Mouse (Mus musculus) heart, postnatal 25 days (tissue): Measurements from ENCODE around the gene Dtd1. TPM values are rescaled to one million over a fixed set of nuclear protein-coding genes. Genes with fewer than 3 reads are reported as not detected.

ENCODE experiments used
- DNase-seq: peaks from one replicate; pipeline ENCODE4 v3.0.0; 2022; ENCODE audit warnings: low spot score
- intact Hi-C: fragments of 180-260 bp; cut with DNase I; formaldehyde crosslinking; loops from one replicate; pipeline ENCODE4 v1.15.1; 2025
- total RNA-seq, 2 experiments: library from RNA; stranded (reverse); gene quantifications; 2 replicates each; pipeline ENCODE4 v1.2.3; 2021

Dtd1 gene
- total RNA-seq, 2 experiments from 2014 or later = 10.9 to 11.2 TPM

DNA sequence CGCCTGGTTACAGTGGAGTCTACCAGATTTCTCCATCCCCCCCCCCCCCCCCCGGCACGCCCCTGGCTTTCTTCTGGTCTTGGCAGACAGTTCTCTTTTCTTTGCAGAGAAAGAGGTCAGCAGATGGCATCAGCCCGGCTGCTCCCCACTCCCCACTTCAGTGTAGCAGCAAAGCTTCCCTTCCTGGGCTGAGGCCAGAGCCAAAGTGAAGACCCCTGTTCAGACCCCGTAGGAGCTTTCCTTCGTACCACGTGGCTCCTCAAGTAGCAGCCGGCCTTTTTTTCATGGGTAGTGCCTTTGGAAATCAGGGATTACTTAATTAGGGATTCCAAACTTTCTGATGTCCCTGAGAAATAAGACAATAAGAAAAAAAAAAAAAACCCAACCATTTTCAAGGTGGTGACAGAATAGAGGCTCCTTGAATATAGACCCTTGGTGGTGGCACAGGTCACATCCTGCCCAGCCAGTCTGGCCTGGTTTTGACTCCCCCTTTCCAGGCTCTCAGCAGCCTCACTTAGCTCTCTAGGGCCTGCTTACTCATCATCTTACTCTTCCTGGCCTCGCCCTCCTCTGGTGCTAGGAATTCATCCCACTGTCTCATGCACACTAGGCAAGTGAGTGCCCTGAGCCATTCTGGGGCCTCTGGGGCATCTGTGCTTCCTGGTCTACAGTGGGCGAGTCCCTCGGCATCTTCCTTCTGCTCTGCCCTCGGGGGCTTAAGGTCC, 38.1 kb downstream of the Dtd1 start:
- intact Hi-C loops = loop anchor here (2.0 to 10.0 kb wide), 3 partner anchors 231 to 951 kb away; no protein-coding TSS in a partner anchor
- DNase-seq = no peak

DNA sequence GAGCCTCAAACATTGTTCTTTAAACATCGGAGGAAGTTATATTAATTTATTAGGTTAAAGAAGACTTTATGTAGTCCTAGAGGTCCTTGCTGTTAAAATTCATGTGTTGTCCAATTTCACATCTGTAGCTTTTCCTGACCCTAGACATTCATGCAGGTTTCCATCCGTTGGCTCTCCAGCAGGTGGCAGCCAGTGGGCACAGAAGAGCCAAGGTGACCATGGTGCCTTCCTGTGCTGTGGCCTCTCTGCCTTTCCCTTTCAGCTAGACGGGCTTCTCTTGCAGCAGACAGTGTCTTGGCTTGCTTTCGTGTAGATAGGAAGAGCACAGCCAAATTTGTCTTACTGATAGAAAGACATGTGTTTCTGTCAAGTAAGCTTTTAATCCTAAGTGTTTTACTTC, 39.0 kb downstream of the Dtd1 start:
- intact Hi-C loops = loop anchor here (2.0 to 10.0 kb wide), 3 partner anchors 230 to 950 kb away; no protein-coding TSS in a partner anchor
- DNase-seq = no peak

DNA sequence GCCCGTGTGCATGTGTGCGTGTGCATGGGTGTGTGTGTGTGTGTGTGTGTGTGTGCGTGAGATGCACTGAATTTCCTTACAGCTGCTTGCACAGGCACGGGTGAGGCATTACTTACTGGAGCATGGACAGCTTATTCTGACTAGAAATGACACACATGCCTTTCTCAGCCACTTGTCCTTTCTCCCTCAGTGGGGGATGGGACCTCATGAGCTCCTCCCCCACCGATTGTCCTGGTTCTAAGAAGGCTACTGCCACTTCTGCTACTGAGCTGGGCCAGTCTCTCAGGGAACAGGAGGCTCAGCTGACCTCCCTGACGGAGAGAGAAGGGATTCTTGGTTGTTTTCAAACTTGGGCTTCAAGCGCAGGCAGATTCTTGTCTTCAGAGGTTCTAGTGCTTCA, 40.4 kb downstream of the Dtd1 start:
- intact Hi-C loops = no loop called here
- no peak for DNase-seq

DNA sequence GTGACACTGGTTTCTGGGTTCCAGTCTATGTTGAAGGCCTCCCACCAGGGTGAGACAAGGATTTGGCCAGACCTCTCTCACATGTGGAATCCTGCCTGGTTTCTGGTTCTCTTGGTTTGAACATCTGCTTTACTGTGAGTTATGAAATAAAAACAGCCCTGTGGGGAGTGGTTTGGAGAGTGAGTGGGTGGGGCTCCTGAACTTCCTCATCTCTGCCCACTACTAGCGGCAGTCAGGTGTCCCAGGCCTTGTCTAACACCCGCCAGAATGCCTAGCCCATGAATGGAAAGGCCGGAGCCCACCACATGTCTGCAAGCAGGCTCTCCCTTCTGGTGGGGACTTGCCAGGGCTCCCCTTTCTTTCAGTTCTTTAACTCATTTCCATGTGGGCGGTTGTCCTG, 42.3 kb downstream of the Dtd1 start:
- peak; percentile 4 for DNase-seq
- intact Hi-C loops = no loop called here

DNA sequence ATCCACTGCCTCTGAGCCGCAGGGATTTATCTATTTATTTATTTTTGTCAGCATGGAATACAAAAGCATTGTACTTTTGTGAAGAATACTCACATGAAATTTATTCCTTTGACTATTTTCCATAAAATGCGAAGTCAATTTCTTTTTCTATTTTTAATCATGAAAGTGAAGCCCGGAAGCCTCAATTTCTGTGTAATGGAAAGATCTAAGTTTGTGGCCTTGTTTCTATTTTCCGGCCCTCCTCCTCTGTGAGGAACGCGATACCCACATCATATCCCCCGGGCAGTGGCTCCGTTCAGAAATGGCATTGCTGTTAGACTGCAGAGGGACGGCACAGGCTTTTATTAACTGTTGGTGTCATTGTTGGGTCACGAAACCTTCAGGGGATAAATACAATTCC, 46.7 kb downstream of the Dtd1 start:
- DNase-seq = no peak
- intact Hi-C loops = no loop called here

DNA sequence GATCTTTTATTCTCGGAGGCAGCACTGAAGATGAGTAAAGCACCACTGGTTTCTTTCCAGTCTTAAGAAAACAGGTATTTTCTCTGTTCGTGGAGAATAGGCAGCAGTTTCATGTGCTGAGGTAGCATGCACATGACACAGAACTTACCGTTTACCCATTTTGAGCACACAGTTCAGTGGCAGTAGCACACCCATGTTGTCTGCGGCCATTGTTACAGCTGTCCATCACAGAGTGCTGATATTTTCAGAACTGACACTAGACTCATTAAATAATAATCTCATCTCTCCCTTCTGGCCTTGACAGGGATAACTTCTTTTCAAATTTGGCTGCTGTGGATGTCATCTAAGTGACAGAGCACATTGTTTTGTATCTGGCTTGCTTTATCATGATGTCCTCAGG, 47.5 kb downstream of the Dtd1 start:
- no peak for DNase-seq

DNA sequence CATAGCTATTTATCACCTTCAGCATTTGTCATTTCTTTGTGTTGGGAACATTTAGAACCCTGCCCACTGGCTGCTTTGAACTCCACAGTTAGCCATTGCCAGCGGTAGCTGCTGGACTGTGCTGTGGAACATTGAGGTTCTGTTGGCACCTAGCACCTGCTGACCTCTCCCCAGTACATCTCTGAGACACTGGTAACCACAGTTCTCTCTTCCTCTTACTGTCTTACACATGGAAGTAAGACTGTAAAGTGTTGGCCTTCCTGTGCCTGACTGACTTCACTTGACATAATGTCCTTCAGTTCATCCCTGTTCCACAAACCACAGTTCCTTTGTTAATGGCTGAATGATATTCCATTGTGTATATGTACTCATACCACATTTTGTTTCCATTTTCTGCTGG, 50.3 kb downstream of the Dtd1 start:
- no peak for DNase-seq
- intact Hi-C loops = no loop called here

More for the DNA sequence above, 47.5 kb downstream of the Dtd1 start:
- intact Hi-C loops = no loop called here

DNA sequence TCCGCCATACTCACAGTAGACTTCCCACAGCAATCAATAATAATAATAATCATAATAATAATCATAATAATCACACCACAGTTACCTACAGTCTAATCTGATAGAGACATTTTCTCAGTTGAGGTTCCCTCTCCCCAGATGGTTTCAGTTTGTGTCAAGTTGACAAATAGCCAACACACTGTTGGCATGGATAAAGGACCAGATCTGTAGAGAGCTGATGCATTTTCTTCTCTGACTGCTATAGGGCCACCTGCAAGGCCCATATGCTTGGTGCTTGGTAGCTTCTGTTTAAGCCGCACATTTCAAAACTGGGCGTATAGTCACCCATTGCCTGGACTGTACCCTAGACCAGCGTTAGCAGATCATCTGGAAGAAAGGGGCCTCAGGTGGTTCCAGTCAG, 53.1 kb downstream of the Dtd1 start:
- intact Hi-C loops = no loop called here
- DNase-seq = no peak

DNA sequence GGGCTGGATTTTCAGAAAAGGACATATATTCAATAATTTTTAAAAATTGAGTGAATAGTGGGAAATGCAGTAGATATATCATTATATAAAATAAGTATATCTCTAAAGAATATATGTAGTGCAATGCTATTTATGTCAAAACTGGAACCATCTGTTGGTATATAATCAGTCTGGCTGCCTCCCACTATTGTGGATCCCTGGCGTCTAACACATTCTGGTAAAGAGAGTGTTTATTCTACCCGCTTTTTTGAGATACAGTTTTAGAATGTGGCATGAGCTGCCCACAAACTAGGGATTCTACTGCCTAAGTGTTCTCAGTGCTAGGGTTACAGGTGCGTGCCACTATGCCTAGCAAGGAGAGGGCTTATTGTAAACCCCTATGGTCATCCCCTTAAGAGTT, 55.6 kb downstream of the Dtd1 start:
- intact Hi-C loops = no loop called here

DNA sequence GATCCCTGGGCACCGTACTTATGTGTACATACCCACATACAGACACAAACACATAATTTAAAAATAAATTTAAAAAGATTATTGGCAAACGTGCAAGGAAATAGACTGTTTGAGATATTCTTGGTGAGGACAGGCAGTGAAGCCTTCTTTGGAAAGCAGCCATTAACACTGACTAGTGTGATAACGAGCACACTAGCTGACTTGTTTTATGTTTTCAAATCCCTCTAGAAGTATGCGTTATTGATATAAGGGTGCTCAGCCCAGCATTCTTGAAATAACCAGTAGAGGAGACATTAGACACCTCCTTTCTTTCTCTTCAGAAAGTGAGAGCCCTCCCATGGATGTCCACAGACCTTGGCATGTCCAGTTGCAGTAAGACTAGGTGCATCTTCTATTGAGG, 68.8 kb downstream of the Dtd1 start:
- intact Hi-C loops = no loop called here
- DNase-seq = no peak

More for the DNA sequence above, 55.6 kb downstream of the Dtd1 start:
- DNase-seq = no peak

DNA sequence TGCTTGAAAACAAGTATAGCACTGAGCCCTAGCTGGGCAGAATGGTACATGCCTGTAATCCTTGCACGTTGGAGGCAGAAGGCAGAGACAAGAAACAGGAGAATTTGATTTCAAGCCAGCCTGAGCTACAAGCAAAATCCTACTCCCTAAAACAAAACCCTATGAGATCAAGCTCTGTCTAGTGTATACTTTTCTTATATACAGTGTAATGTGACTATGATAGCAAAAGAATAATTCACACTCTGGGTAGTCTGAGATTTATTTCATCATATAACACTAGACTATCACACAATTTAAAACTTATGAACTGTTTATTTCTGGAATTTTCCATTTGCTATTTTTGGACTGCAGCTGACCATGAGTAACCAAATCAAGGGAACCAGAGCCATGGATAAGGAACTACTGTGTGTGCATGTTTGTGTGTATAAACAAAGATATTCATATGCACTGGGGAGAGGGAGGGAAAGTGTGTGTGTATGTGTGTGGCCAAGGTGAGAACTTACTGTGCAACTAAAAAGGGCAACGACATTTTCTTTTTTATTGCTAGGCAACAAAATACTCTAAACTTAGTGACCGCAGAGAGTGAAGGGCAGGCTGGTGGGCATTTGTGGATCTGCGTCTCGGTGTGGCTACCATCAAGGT, 70.7 kb downstream of the Dtd1 start:
- no peak for DNase-seq
- intact Hi-C loops = no loop called here

DNA sequence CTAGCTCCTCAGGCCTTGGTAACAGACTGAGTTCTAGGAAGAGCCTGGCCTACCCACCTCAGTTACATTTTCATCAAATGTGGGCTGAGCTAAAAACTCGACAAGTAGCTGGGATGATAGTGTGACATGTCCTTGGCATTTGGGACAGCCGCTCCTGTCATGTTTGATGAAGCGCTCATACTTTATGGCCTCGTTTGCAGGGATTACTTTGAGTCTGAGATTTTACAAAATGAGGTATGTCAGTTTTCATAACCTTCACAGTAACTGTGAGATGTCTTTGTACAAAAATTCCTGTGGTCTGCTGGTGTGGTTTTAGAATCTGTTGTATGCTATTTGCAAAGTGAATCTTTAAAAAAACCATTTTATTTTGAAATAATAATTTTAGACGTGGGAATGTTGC, 72.7 kb downstream of the Dtd1 start:
- intact Hi-C loops = no loop called here
- no peak for DNase-seq

DNA sequence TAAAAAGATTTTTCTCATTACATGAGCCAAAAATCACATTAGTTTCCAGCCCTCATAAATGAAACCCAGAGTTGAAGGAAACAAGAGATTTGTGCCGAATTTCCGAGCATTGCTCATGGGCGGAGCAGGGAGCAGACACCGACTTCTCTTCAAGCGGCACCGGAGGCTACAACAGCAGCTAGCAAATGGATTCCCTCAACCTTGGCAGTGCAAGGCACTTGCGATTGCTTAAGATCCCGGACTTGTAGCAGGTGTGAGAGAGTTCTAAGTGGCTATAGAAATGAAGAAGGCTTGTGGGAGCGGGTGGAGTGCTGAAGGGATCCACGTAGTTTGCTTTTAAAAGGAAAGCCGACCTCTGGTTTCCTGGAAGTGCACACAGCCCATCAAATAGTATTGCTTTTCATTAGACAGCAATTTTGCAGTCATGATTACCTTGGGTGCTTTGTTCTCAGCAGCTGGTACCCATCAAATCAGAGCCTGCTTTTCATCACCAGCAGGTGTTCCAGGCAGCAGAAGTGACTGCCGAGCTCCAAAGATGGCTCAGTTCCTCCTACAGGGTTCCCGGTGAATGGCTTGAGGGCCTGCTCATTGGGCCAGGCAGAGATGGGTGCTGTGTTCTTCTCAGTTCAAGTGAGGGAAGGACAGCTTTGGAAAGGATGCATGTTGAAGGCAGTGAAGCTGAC, 77.0 kb downstream of the Dtd1 start:
- intact Hi-C loops = no loop called here
- no peak for DNase-seq

DNA sequence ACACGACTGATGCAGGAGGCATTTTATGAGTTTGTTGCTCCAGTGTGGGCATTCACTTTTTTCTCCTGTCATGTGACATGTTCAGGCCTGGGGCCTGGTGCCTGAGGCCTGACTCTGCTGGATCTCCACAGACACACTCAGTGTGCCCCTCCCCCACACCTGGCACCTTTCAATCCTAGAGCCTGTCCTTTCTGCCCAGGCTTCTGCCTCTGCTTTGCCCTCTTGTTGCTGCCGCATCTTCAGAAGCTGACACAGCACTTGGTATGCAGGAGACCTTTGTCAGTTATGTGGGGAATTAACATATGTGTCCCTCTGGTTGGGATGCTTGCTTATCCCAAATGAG, 77.5 kb downstream of the Dtd1 start:
- intact Hi-C loops = no loop called here
- DNase-seq = no peak

DNA sequence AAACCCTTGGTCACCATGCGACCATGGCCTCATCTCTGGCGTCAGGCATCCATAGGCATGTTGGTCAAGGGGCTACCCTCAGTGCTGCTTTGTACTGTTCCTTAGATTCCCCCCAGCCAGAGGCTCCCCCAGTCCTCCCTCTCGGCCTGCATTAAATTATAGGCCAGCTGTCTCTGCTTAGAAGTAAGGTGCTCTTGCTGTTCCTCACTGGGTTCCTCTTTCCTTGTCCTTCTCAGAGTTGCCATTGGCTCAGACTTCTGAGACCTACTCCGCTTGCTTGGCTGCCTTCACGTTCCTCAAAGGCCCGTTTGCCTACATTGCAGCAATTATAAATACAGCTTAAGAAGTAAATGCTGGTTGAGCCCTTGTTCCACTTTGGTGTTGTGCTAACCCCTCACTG, 79.1 kb downstream of the Dtd1 start:
- DNase-seq = no peak
- intact Hi-C loops = no loop called here

DNA sequence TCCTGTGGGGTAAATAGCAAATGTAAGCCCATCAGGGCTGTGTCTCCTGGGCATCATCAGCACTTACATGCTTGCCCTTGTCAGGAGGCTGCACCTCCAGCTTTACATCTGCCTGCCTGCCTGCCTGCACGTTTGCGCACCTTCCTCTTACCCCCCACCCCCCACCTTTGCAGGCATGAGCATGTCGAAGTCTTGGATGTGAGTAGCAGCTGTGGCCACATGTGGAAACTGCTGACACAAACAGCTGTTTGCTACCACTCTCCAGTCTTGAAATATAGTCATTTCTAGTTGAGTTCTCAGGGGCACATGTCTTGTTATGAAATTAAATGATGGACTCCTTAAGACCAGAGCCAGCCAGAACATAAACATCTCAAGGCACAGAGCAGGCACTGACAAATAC, 79.7 kb downstream of the Dtd1 start:
- no peak for DNase-seq

DNA sequence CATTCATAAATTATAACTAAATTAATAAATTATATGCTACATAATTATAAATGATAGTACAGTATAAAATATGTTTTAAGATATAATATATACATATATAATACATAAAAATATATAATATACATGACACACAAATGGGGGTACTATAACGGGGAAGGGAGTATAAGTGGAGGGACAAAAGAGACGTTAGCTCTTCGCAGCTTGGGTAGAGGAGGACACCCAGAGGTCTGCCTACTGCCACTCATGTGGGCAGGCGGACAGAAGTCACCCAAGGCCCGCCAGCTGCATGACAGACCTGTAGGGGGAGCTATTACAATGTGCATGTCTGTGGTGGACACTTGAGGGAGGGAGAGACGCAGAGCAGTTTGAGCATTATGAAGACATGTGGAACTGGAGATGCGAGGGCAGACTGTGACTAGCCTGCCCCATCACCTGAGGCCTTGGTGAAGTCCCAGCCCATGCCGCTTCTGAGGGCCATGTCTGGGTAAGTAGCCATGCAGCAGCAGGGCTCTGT, 92.6 kb downstream of the Dtd1 start:
- no peak for DNase-seq
- intact Hi-C loops = loop anchor here (10.0 kb wide), 1 partner anchor 173 kb away; no protein-coding TSS in a partner anchor

More for the DNA sequence above, 79.7 kb downstream of the Dtd1 start:
- intact Hi-C loops = no loop called here

DNA sequence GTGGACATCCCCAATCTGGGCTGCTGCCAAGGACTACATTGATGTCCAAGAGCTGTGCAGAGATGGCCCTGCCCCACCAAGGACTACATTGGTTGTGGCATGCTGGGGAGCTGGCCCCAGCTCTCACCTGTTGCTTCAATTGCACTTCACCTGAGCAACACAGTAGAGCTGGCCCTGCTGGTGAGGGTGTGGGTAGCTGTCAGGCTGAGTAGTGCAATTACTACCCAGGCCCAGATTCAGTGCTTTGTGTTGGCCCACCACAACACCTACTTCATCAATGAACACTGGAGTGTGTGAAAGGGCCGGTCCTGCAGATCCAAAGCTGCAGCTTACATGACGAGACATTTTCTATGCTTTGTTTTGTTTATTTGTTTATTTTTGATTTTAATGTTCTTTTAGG, 93.1 kb downstream of the Dtd1 start:
- DNase-seq = no peak
- intact Hi-C loops = loop anchor here (10.0 kb wide), 1 partner anchor 172 kb away; no protein-coding TSS in a partner anchor

DNA sequence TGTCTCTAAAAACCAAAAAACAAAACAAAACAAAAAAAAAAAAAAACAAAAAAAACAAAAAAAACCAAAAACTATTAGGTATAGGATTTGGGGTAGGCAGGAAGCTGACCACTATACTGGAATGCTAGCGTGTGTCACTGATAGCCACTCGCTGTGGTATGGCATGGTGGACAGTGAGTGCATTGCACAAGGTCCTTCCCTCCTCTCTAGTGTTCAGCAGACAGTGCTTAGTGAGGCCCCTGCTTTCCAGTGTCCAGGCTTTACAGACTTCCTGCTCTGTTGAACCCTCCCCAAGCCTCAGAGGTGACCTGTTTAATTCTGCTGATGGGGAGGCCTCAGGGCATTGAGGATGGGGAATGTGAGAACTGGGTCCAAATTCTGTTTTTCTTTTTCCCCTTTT, 95.2 kb downstream of the Dtd1 start:
- intact Hi-C loops = loop anchor here (10.0 kb wide), 1 partner anchor 170 kb away; no protein-coding TSS in a partner anchor
- no peak for DNase-seq

DNA sequence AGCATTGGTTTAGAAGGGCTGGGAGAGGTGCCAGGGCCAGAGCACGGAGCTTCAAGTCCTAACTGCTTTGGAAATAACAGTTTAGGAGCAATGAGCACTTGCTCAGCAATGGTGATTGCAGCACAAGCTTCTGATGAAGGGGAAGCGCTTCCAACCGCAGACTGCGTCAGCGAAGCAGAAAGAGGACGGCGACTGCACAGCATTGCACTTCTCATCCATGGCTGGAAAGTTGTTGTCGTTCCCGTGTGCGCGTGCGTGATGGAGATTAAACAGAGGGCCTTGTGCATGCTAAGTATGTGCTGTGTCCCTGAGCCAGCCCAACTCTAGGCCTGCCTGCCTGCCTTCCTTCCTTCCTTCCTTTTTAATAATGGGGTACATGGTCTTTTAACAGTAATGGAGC, 98.3 kb downstream of the Dtd1 start:
- intact Hi-C loops = loop anchor here (10.0 kb wide), 1 partner anchor 167 kb away; no protein-coding TSS in a partner anchor

DNA sequence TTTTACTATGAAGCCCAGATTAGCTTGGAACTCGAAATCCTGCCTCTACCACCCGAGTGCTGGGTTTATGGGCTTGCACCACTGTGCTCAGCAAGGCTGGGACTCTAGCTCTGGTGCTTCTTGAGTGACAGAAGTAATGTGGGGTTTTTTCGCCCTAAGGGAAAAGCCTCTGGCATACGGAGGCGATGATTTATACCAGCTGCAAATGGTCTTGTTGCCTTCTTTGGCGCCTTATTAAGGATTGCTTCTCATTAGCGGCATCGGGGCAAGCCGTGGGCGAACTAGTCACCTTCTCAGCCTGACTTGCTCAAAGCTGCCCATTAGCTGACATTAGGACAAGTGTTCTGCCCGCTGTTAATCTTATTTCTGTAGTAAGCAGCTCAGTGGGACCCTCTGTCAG, 100.9 kb downstream of the Dtd1 start:
- no peak for DNase-seq
- intact Hi-C loops = no loop called here

More for the DNA sequence above, 98.3 kb downstream of the Dtd1 start:
- no peak for DNase-seq
